Mouse (Mus musculus) midbrain, embryonic 16.5 days (tissue): ENCODE measurements around the gene Ybx2. TPM values are rescaled to one million over a fixed set of nuclear protein-coding genes. Genes with fewer than 3 reads are reported as not detected.
"Not testable (repeated sequence)": the region's sequence is repeated elsewhere in the genome, so short reads cannot be mapped to it uniquely, and the experiment has no call there.

Source experiments
- ATAC-seq: fragments of 200-750 bp; cut with Nextera tagmentation; 2 replicates; pipeline ENCODE4 v1.8.0; 2017; ENCODE audit warnings: moderate TSS enrichment
- H3K27ac ChIP-seq: fragments of 300-500 bp; sonication (generic); 2 replicates; pipeline ENCODE4 v1.5.1; 2014; ENCODE audit warnings: mild to moderate bottlenecking, low read length, mixed read lengths
- H3K27me3 ChIP-seq: fragments of 300-500 bp; sonication (generic); 2 replicates; pipeline ENCODE4 v1.6.1; 2014; ENCODE audit warnings: low read depth, low read length, mixed read lengths; ENCODE audit not compliant: control insufficient read depth, insufficient read depth
- H3K36me3 ChIP-seq: fragments of 300-500 bp; sonication (generic); 2 replicates; pipeline ENCODE4 v1.6.1; 2014; ENCODE audit warnings: mild to moderate bottlenecking, low read length, moderate library complexity, mixed read lengths; ENCODE audit not compliant: control insufficient read depth, insufficient read depth
- H3K4me1 ChIP-seq: fragments of 300-500 bp; sonication (generic); 2 replicates; pipeline ENCODE4 v1.6.1; 2014; ENCODE audit warnings: mild to moderate bottlenecking, low read length, mixed read lengths; ENCODE audit not compliant: control insufficient read depth, insufficient read depth
- H3K4me2 ChIP-seq: fragments of 300-500 bp; sonication (generic); 2 replicates; pipeline ENCODE4 v1.6.1; 2014; ENCODE audit warnings: mild to moderate bottlenecking, low read length, mixed read lengths
- H3K4me3 ChIP-seq: fragments of 300-500 bp; sonication (generic); 2 replicates; pipeline ENCODE4 v1.5.1; 2014; ENCODE audit warnings: low read depth, mild to moderate bottlenecking, low read length, moderate library complexity, mixed read lengths
- H3K9ac ChIP-seq: fragments of 300-500 bp; sonication (generic); 2 replicates; pipeline ENCODE4 v1.6.1; 2014; ENCODE audit warnings: low read depth, low read length, mixed read lengths
- H3K9me3 ChIP-seq: fragments of 300-500 bp; sonication (generic); replicated peaks from 2 replicates; pipeline ENCODE4 v1.6.1; 2014; ENCODE audit warnings: mild to moderate bottlenecking, low read length, mixed read lengths; ENCODE audit not compliant: control insufficient read depth, poor library complexity, severe bottlenecking
- WGBS: fragments of 180-500 bp; shearing (Covaris S2); extraction: QIAGEN DNeasy Blood & Tissue Kit; methylation state at CpG from one replicate; pipeline ENCODE4 v1.1.7; 2014; 5-methylcytosine and 5-hydroxymethylcytosine counted together
- polyA plus RNA-seq: library from polyadenylated mRNA; unstranded; fragments of >200 nt; fragmentation: Nextera tagmentation; extraction: Ambion mirVana; gene quantifications from 2 replicates; pipeline ENCODE4 v1.2.1, GENCODE M21; 2015

Ybx2 gene
- polyA plus RNA-seq, 1 experiment from 2014 or later: 7.2 TPM

- peaks cover 40% of the 10 kb centered on the region for H3K36me3 ChIP-seq
- no peaks in the 10 kb centered on the region for H3K27me3 ChIP-seq
- peak within 1 kb of the TSS; percentile 85 for H3K9ac ChIP-seq
- no peaks in the 10 kb centered on the region for H3K9me3 ChIP-seq
- peak within 1 kb of the TSS; percentile 92 for H3K27ac ChIP-seq
- H3K4me2 ChIP-seq: peak within 1 kb of the TSS; percentile 97
- 3% methylated on average over 55 of the region's 61 CpGs for WGBS
- peaks cover 25% of the 10 kb centered on the region for H3K4me1 ChIP-seq
- H3K4me3 ChIP-seq: peak within 1 kb of the TSS; percentile 80
- ATAC-seq: peak; percentile 88
Measured at GRCm38 (mm10) chr11:69913554-69914371, 21.8 kb upstream of the Ybx2 start, which contains the start of gene Gps2. Gene Gps2 (plus strand): TSS chr11:69913888.

- Histone ChIP-seq H3K9ac (peak overlapping the region; percentile 85), H3K4me2 (peak overlapping the region; percentile 97), H3K9me3 (no peaks in the 10 kb centered on the region), H3K4me1 (peaks cover 31% of the 10 kb centered on the region), H3K4me3 (peak overlapping the region; percentile 80), H3K36me3 (peaks cover 40% of the 10 kb centered on the region), H3K27me3 (no peaks in the 10 kb centered on the region), H3K27ac (peak overlapping the region; percentile 92)
- ATAC-seq: no peak; the same call in 1 of the 2 replicates
- WGBS: 2% methylated on average over 17 of the region's 17 CpGs
Measured at GRCm38 (mm10) chr11:69914372-69914764, 21.2 kb upstream of the Ybx2 start.

GRCm38 (mm10) chr11:69914917-69915430, 20.6 kb upstream of the Ybx2 start:
- Histone ChIP-seq H3K9me3 (no peaks in the 10 kb centered on the region), H3K4me2 (peak overlapping the region; percentile 97), H3K9ac (0 out of 2 replicates have a peak overlapping the region, but pooled peaks have one; percentile 85), H3K4me3 (peak overlapping the region; percentile 80), H3K4me1 (peaks cover 37% of the 10 kb centered on the region), H3K36me3 (peaks cover 37% of the 10 kb centered on the region), H3K27ac (no peak overlapping the region), H3K27me3 (no peaks in the 10 kb centered on the region)
- no peak for ATAC-seq
- 37% methylated on average over 9 of the region's 9 CpGs for WGBS

GRCm38 (mm10) chr11:69915667-69916627, 19.6 kb upstream of the Ybx2 start:
- H3K4me3 ChIP-seq: no peak overlapping the region
- H3K9ac ChIP-seq: no peak overlapping the region
- no peaks in the 10 kb centered on the region for H3K27me3 ChIP-seq
- no peaks in the 10 kb centered on the region for H3K9me3 ChIP-seq
- H3K36me3 ChIP-seq: peaks cover 34% of the 10 kb centered on the region
- no peak overlapping the region for H3K4me2 ChIP-seq
- peaks cover 41% of the 10 kb centered on the region for H3K4me1 ChIP-seq
- no peak for ATAC-seq
- no peak overlapping the region for H3K27ac ChIP-seq
- 77% methylated on average over 5 of the region's 5 CpGs for WGBS

GRCm38 (mm10) chr11:69916652-69917378, 18.8 kb upstream of the Ybx2 start:
- H3K27me3 ChIP-seq, H3K4me2 ChIP-seq, ATAC-seq, H3K27ac ChIP-seq, H3K9me3 ChIP-seq, H3K4me3 ChIP-seq, H3K9ac ChIP-seq: not testable (repeated sequence)
- H3K36me3 ChIP-seq: peaks cover 30% of the 10 kb centered on the region
- 48% methylated on average over 7 of the region's 7 CpGs for WGBS
- peaks cover 41% of the 10 kb centered on the region for H3K4me1 ChIP-seq

- Histone ChIP-seq H3K4me1 (peaks cover 45% of the 10 kb centered on the region), H3K9ac (no peak overlapping the region), H3K27me3 (no peaks in the 10 kb centered on the region), H3K4me2 (no peak overlapping the region), H3K9me3 (no peaks in the 10 kb centered on the region), H3K27ac (no peak overlapping the region), H3K4me3 (no peak overlapping the region), H3K36me3 (peaks cover 24% of the 10 kb centered on the region)
- 88% methylated on average over 8 of the region's 8 CpGs for WGBS
- no peak for ATAC-seq
Measured at GRCm38 (mm10) chr11:69917379-69917948, 18.1 kb upstream of the Ybx2 start.

GRCm38 (mm10) chr11:69918118-69918517, 17.5 kb upstream of the Ybx2 start:
- 93% methylated on average over 5 of the region's 5 CpGs for WGBS
- Histone ChIP-seq H3K4me2 (no peak overlapping the region), H3K9me3 (no peaks in the 10 kb centered on the region), H3K27me3 (no peaks in the 10 kb centered on the region), H3K36me3 (peaks cover 19% of the 10 kb centered on the region), H3K27ac (no peak overlapping the region), H3K9ac (no peak overlapping the region), H3K4me1 (peaks cover 49% of the 10 kb centered on the region), H3K4me3 (no peak overlapping the region)
- ATAC-seq: no peak

- ATAC-seq: no peak
- Histone ChIP-seq H3K36me3 (peaks cover 19% of the 10 kb centered on the region), H3K4me3 (no peak overlapping the region), H3K4me2 (peak overlapping the region; percentile 98), H3K9ac (no peak overlapping the region), H3K27me3 (no peaks in the 10 kb centered on the region), H3K4me1 (peaks cover 43% of the 10 kb centered on the region), H3K9me3 (no peaks in the 10 kb centered on the region), H3K27ac (no peak overlapping the region)
- 88% methylated on average over 9 of the region's 9 CpGs for WGBS
Measured at GRCm38 (mm10) chr11:69919053-69919452, 16.5 kb upstream of the Ybx2 start.
